Mouse (Mus musculus) gastrocnemius, postnatal 10 days (tissue): ENCODE measurements at regions not wholly inside any gene's neighbourhood (a gene's known extent, or its start where the extent isn't known, plus 50 kb on each side); places are given as distances from the start of the nearest gene placed in this dataset.

Experiments used
- DNase-seq: peaks from one replicate; pipeline ENCODE4 v3.0.0; 2021; ENCODE audit warnings: mixed read lengths

DNA sequence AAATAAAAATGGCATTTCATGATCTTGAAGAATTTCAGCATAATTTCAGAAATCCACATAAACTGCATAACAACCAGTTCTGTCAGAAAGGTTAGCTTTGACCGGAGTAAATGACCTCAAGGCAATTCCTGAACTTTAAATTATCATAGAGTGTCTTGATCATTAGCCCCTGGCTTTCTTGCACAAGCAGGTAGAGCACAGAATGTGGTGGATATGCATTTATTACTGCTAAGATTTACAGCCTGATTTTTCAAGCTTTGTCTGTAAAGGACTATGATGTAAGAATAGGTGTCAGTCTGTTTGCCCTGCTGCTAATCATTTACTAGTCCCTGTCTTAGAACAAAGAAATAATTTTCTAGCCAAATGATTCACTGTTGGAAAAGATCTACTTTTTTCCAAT, 347.3 kb downstream of the Ppp1r3a start:
- DNase-seq: no peak

DNA sequence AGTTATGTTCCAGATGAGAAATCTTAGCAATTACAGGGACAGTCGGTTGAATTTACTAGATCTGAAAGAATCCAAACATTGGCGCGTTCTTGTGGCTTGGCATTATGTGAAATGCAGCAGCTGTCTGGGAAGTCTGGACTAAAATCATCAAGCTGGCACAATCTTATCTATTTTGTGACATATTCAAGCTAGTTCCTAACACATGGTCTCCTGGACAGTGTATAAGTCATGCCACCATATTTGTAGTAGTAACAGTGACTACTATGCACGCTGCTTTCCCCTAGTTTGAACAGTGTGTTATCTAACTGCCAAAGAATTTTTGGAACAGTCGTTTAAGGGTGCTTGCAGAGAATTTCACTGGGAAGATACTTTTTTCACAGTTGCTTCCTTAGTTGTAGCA, 396.8 kb downstream of the Ppp1r3a start:
- DNase-seq: no peak
